Mouse (Mus musculus): ENCODE measurements around the gene Cuedc1. TPM values are rescaled to one million over a fixed set of nuclear protein-coding genes. Genes with fewer than 3 reads are reported as not detected.

Cuedc1 gene
- 16.5 and 18.5 TPM in 2 replicates for polyA plus RNA-seq (2012; rRNA removed)

GRCm38 (mm10) chr11:88098021-88098729, at the start of gene Cuedc1:
TSS of gene Cuedc1 (plus strand) at chr11:88098058.
- peak within 1 kb of the TSS; percentile 95 for H3K27ac ChIP-seq (ENCODE audit: insufficient read depth, low read depth, low read length)
- no peak for DNase-seq
- H3K27me3 ChIP-seq (replicated peaks; ENCODE audit: control insufficient read depth, insufficient read depth, low read length) = no peaks in the 10 kb centered on the region
- peak within 1 kb of the TSS; percentile 83 for H3K4me3 ChIP-seq (ENCODE audit: insufficient read depth, low read depth, low read length)
- H3K4me1 ChIP-seq (ENCODE audit: control insufficient read depth, insufficient read depth, low read length) = no peaks in the 10 kb centered on the region; the same call in 1 of the 2 replicates
- H3K36me3 ChIP-seq (ENCODE audit: control insufficient read depth, insufficient read depth, low read length) = no peaks in the 10 kb centered on the region
- TF ChIP-seq POLR2A (IDR thresholded peaks at IDR 0.05; ENCODE audit: low read depth, low read length) = no peak
- no peak for TF ChIP-seq CTCF (conservative IDR thresholded peaks at IDR 0.05; ENCODE audit: insufficient read depth, insufficient read length, low read depth, low read length)
- 37% methylated on average over 17 of the region's 17 CpGs for WGBS

- Histone ChIP-seq H3K36me3 (ENCODE audit: control insufficient read depth, insufficient read depth, low read length) (no peaks in the 10 kb centered on the region; the same call in 1 of the 2 replicates), H3K27me3 (replicated peaks; ENCODE audit: control insufficient read depth, insufficient read depth, low read length) (no peaks in the 10 kb centered on the region), H3K27ac (ENCODE audit: insufficient read depth, low read depth, low read length) (no peak overlapping the region), H3K4me3 (ENCODE audit: insufficient read depth, low read depth, low read length) (peak overlapping the region; percentile 92), H3K4me1 (ENCODE audit: control insufficient read depth, insufficient read depth, low read length) (peaks cover 3% of the 10 kb centered on the region; the same call in 1 of the 2 replicates)
- 11% methylated on average over 26 of the region's 26 CpGs for WGBS
- no peak for DNase-seq
- TF ChIP-seq POLR2A (IDR thresholded peaks at IDR 0.05; ENCODE audit: low read depth, low read length) (no peak), CTCF (conservative IDR thresholded peaks at IDR 0.05; ENCODE audit: insufficient read depth, insufficient read length, low read depth, low read length) (no peak)
Observed at GRCm38 (mm10) chr11:88048961-88049670, 48.7 kb upstream of the Cuedc1 start.

GRCm38 (mm10) chr11:88049732-88050131, 48.1 kb upstream of the Cuedc1 start:
- Histone ChIP-seq H3K4me1 (ENCODE audit: control insufficient read depth, insufficient read depth, low read length) (peaks cover 3% of the 10 kb centered on the region; the same call in 1 of the 2 replicates), H3K4me3 (ENCODE audit: insufficient read depth, low read depth, low read length) (no peak overlapping the region), H3K27ac (ENCODE audit: insufficient read depth, low read depth, low read length) (no peak overlapping the region), H3K36me3 (ENCODE audit: control insufficient read depth, insufficient read depth, low read length) (no peaks in the 10 kb centered on the region; the same call in 1 of the 2 replicates), H3K27me3 (replicated peaks; ENCODE audit: control insufficient read depth, insufficient read depth, low read length) (no peaks in the 10 kb centered on the region)
- no peak for DNase-seq
- TF ChIP-seq POLR2A (IDR thresholded peaks at IDR 0.05; ENCODE audit: low read depth, low read length) (no peak), CTCF (conservative IDR thresholded peaks at IDR 0.05; ENCODE audit: insufficient read depth, insufficient read length, low read depth, low read length) (no peak)

GRCm38 (mm10) chr11:88052638-88053037, 45.2 kb upstream of the Cuedc1 start:
- DNase-seq = no peak
- H3K4me1 ChIP-seq (ENCODE audit: control insufficient read depth, insufficient read depth, low read length) = peaks cover 3% of the 10 kb centered on the region; the same call in 1 of the 2 replicates
- H3K4me3 ChIP-seq (ENCODE audit: insufficient read depth, low read depth, low read length) = no peak overlapping the region
- no peaks in the 10 kb centered on the region for H3K27me3 ChIP-seq (replicated peaks; ENCODE audit: control insufficient read depth, insufficient read depth, low read length)
- no peak overlapping the region for H3K27ac ChIP-seq (ENCODE audit: insufficient read depth, low read depth, low read length)
- no peaks in the 10 kb centered on the region; the same call in 1 of the 2 replicates for H3K36me3 ChIP-seq (ENCODE audit: control insufficient read depth, insufficient read depth, low read length)
- 76% methylated on average over 4 of the region's 4 CpGs for WGBS
- TF ChIP-seq POLR2A (IDR thresholded peaks at IDR 0.05; ENCODE audit: low read depth, low read length) = no peak
- no peak for TF ChIP-seq CTCF (conservative IDR thresholded peaks at IDR 0.05; ENCODE audit: insufficient read depth, insufficient read length, low read depth, low read length)

GRCm38 (mm10) chr11:88053821-88054220, 44.0 kb upstream of the Cuedc1 start:
- WGBS = 37% methylated on average over 3 of the region's 3 CpGs
- Histone ChIP-seq H3K4me3 (ENCODE audit: insufficient read depth, low read depth, low read length) (no peak overlapping the region), H3K4me1 (ENCODE audit: control insufficient read depth, insufficient read depth, low read length) (peaks cover 2% of the 10 kb centered on the region; the same call in 1 of the 2 replicates), H3K27me3 (replicated peaks; ENCODE audit: control insufficient read depth, insufficient read depth, low read length) (no peaks in the 10 kb centered on the region), H3K27ac (ENCODE audit: insufficient read depth, low read depth, low read length) (no peak overlapping the region), H3K36me3 (ENCODE audit: control insufficient read depth, insufficient read depth, low read length) (no peaks in the 10 kb centered on the region; the same call in 1 of the 2 replicates)
- TF ChIP-seq POLR2A (IDR thresholded peaks at IDR 0.05; ENCODE audit: low read depth, low read length) (no peak), CTCF (conservative IDR thresholded peaks at IDR 0.05; ENCODE audit: insufficient read depth, insufficient read length, low read depth, low read length) (no peak)
- no peak for DNase-seq

GRCm38 (mm10) chr11:88054589-88054988, 43.3 kb upstream of the Cuedc1 start:
- Histone ChIP-seq H3K4me3 (ENCODE audit: insufficient read depth, low read depth, low read length) (no peak overlapping the region), H3K36me3 (ENCODE audit: control insufficient read depth, insufficient read depth, low read length) (no peaks in the 10 kb centered on the region; the same call in 1 of the 2 replicates), H3K27me3 (replicated peaks; ENCODE audit: control insufficient read depth, insufficient read depth, low read length) (no peaks in the 10 kb centered on the region), H3K4me1 (ENCODE audit: control insufficient read depth, insufficient read depth, low read length) (no peaks in the 10 kb centered on the region; the same call in 1 of the 2 replicates), H3K27ac (ENCODE audit: insufficient read depth, low read depth, low read length) (no peak overlapping the region)
- peak; percentile 57 for DNase-seq
- WGBS = 63% methylated on average over 1 of the region's 1 CpGs
- TF ChIP-seq POLR2A (IDR thresholded peaks at IDR 0.05; ENCODE audit: low read depth, low read length) (no peak), CTCF (conservative IDR thresholded peaks at IDR 0.05; ENCODE audit: insufficient read depth, insufficient read length, low read depth, low read length) (0 out of 2 replicates have a peak, but pooled peaks have one; percentile 16)

- Histone ChIP-seq H3K4me1 (ENCODE audit: control insufficient read depth, insufficient read depth, low read length) (no peaks in the 10 kb centered on the region; the same call in 1 of the 2 replicates), H3K27ac (ENCODE audit: insufficient read depth, low read depth, low read length) (no peak overlapping the region), H3K4me3 (ENCODE audit: insufficient read depth, low read depth, low read length) (no peak overlapping the region), H3K27me3 (replicated peaks; ENCODE audit: control insufficient read depth, insufficient read depth, low read length) (no peaks in the 10 kb centered on the region), H3K36me3 (ENCODE audit: control insufficient read depth, insufficient read depth, low read length) (no peaks in the 10 kb centered on the region; the same call in 1 of the 2 replicates)
- no peak for DNase-seq
- TF ChIP-seq CTCF (conservative IDR thresholded peaks at IDR 0.05; ENCODE audit: insufficient read depth, insufficient read length, low read depth, low read length) = no peak
- no peak for TF ChIP-seq POLR2A (IDR thresholded peaks at IDR 0.05; ENCODE audit: low read depth, low read length)
- WGBS = 82% methylated on average over 2 of the region's 2 CpGs
Observed at GRCm38 (mm10) chr11:88055777-88056176, 42.1 kb upstream of the Cuedc1 start.

Measured in kidney, adult 2 months (tissue).